Mouse (Mus musculus) cortical plate, adult 2 months (tissue): ENCODE results near the gene Sntn.

Experiments used
- CTCF ChIP-seq: fragments of 200-500 bp; IDR thresholded peaks from 2 replicates; pipeline ENCODE4 v1.5.1; 2011; ENCODE audit warnings: mild to moderate bottlenecking, control low read depth, low read length; ENCODE audit not compliant: insufficient read depth; ENCODE audit errors: extremely low read depth
- POLR2A ChIP-seq: fragments of 200-500 bp; IDR thresholded peaks from 2 replicates; pipeline ENCODE4 v1.6.1; 2011; ENCODE audit warnings: mild to moderate bottlenecking, low read length, control low read depth; ENCODE audit not compliant: insufficient read depth; ENCODE audit errors: extremely low read depth

- TF ChIP-seq POLR2A (no peak), CTCF (no peak)
These were observed at the start of gene Sntn for GRCm38 (mm10) chr14:13670576-13670975.
